Mouse (Mus musculus): ENCODE data around the gene Plppr1. TPM values are rescaled to one million over a fixed set of nuclear protein-coding genes. Genes with fewer than 3 reads are reported as not detected.

Plppr1 gene
- polyA plus RNA-seq (2014; fragmentation: Nextera tagmentation; extraction: Ambion mirVana) = 41.7 and 52.0 TPM in 2 replicates

DNA sequence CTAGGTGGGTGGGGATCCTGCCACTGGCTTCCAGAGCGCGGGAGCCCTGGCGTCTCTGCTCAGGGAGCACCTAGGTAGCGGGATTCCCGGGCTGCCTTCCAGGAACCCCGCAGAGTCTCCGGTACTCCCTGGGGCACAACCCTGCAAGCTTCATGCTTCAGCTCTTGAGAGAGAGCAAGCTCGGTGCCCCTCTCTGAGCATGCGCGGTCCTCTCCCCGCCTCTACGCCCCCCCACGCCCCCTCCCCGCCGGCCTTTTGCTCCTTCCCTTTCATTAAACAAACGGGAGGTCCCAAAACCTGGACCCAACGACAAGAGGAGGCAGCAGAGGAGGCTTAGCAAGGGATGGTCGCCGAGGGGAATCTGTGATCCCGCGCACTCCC, at the start of gene Plppr1:
Gene Plppr1, plus strand, starts transcription at position 253 of the 381 bp plus-strand sequence.
- under 1% methylated on average over 19 of the region's 21 CpGs for WGBS
- no peaks in the 10 kb centered on the region for H3K27me3 ChIP-seq (replicated peaks; ENCODE audit: control insufficient read depth, insufficient read depth, low read length)
- H3K4me3 ChIP-seq (ENCODE audit: low read depth, low read length) = peak within 1 kb of the TSS; percentile 79
- no peaks in the 10 kb centered on the region for H3K36me3 ChIP-seq (ENCODE audit: control insufficient read depth, insufficient read depth, low read length)
- H3K9me3 ChIP-seq (replicated peaks; ENCODE audit: control insufficient read depth, low read length) = no peaks in the 10 kb centered on the region
- H3K4me2 ChIP-seq (ENCODE audit: low read length) = peak within 1 kb of the TSS; percentile 76
- peak; percentile 87 for DNase-seq (ENCODE audit: low spot score)
- peak; percentile 89 for ATAC-seq
- peak within 1 kb of the TSS; percentile 92 for H3K27ac ChIP-seq (ENCODE audit: low read depth, low read length)
- peaks cover 20% of the 10 kb centered on the region for H3K4me1 ChIP-seq (ENCODE audit: control insufficient read depth, insufficient read depth, low read length)
- H3K9ac ChIP-seq (ENCODE audit: low read length) = peak within 1 kb of the TSS; percentile 90

DNA sequence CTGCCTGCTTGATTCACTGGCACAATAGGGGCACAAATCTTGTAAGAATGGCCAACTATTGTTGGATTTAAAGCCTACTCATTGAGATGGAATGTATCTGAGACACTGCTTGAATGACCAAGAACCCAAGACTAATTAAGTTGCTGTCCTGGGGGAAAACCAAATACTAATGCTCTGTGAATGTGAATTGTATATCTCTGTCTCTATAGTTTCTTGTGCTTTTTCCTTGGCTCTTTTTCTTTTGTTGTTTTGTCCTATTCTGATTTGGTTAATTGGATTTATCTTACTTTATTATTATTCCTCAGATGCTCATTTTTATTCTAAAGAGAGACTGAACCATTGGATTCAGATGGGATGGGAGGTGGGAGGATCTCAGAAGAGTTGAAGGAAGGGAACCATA, 42.4 kb upstream of the Plppr1 start:
- H3K4me1 ChIP-seq (ENCODE audit: control insufficient read depth, insufficient read depth, low read length) = no peaks in the 10 kb centered on the region
- H3K9me3 ChIP-seq (replicated peaks; ENCODE audit: control insufficient read depth, low read length) = no peaks in the 10 kb centered on the region
- DNase-seq (ENCODE audit: low spot score) (no peak), ATAC-seq (no peak)
- H3K9ac ChIP-seq (ENCODE audit: low read length) = no peak overlapping the region
- H3K36me3 ChIP-seq (ENCODE audit: control insufficient read depth, insufficient read depth, low read length) = no peaks in the 10 kb centered on the region
- no peak overlapping the region for H3K4me3 ChIP-seq (ENCODE audit: low read depth, low read length)
- no peak overlapping the region for H3K27ac ChIP-seq (ENCODE audit: low read depth, low read length)
- no peaks in the 10 kb centered on the region for H3K27me3 ChIP-seq (replicated peaks; ENCODE audit: control insufficient read depth, insufficient read depth, low read length)
- no peak overlapping the region for H3K4me2 ChIP-seq (ENCODE audit: low read length)

DNA sequence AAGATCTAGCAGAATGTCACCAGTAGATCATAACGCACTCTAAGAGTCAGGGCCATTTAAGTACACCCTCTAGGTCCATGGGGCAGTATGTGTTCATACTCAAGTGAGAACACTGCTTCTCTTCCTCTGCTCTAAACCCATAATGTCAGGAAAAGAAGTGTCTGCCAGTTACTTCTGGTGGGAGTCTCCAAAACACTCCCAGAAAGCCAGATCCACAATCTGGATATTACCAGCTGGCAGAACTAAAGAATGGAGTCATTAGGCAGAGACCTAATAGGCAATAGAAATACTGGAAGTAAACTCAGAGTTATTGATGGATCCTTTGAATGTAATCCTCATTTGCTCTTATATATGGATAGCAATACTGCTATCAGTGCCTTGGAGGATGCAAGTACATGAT, 35.9 kb upstream of the Plppr1 start:
- ATAC-seq (no peak), DNase-seq (ENCODE audit: low spot score) (peak; percentile 11)
- no peaks in the 10 kb centered on the region for H3K36me3 ChIP-seq (ENCODE audit: control insufficient read depth, insufficient read depth, low read length)
- 91% methylated on average over 1 of the region's 1 CpGs for WGBS
- H3K4me2 ChIP-seq (ENCODE audit: low read length) = no peak overlapping the region
- H3K4me1 ChIP-seq (ENCODE audit: control insufficient read depth, insufficient read depth, low read length) = no peaks in the 10 kb centered on the region
- no peaks in the 10 kb centered on the region for H3K27me3 ChIP-seq (replicated peaks; ENCODE audit: control insufficient read depth, insufficient read depth, low read length)
- no peak overlapping the region for H3K27ac ChIP-seq (ENCODE audit: low read depth, low read length)
- no peaks in the 10 kb centered on the region for H3K9me3 ChIP-seq (replicated peaks; ENCODE audit: control insufficient read depth, low read length)
- no peak overlapping the region for H3K4me3 ChIP-seq (ENCODE audit: low read depth, low read length)
- H3K9ac ChIP-seq (ENCODE audit: low read length) = no peak overlapping the region

DNA sequence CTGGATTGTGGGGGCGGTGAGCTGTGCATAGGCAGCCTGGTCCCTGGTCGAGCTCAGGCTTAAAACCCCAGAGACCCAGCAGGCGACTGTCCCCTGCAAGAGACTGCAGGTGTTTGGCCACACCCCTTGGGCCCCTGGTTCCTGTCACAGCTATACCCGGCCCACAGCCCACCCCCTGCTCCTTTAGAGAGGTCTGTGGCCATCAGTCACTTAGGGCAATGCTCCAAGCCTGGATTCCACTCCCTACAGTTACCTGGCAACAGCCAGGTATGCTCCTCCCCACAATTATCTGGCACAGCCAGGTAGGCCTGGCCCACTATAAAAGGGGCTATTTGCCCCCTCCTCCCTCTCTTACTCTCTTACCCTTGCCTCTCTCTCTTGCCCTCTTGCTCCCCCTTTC, 20.8 kb upstream of the Plppr1 start:
- H3K4me3 ChIP-seq (ENCODE audit: low read depth, low read length) = no peak overlapping the region
- WGBS = 55% methylated on average over 4 of the region's 4 CpGs
- H3K27ac ChIP-seq (ENCODE audit: low read depth, low read length) = no peak overlapping the region
- H3K9ac ChIP-seq (ENCODE audit: low read length) = no peak overlapping the region
- peaks cover 3% of the 10 kb centered on the region; the same call in 1 of the 2 replicates for H3K4me1 ChIP-seq (ENCODE audit: control insufficient read depth, insufficient read depth, low read length)
- no peaks in the 10 kb centered on the region for H3K27me3 ChIP-seq (replicated peaks; ENCODE audit: control insufficient read depth, insufficient read depth, low read length)
- no peak overlapping the region for H3K4me2 ChIP-seq (ENCODE audit: low read length)
- ATAC-seq (no peak), DNase-seq (ENCODE audit: low spot score) (no peak)
- H3K9me3 ChIP-seq (replicated peaks; ENCODE audit: control insufficient read depth, low read length) = no peaks in the 10 kb centered on the region
- H3K36me3 ChIP-seq (ENCODE audit: control insufficient read depth, insufficient read depth, low read length) = no peaks in the 10 kb centered on the region

DNA sequence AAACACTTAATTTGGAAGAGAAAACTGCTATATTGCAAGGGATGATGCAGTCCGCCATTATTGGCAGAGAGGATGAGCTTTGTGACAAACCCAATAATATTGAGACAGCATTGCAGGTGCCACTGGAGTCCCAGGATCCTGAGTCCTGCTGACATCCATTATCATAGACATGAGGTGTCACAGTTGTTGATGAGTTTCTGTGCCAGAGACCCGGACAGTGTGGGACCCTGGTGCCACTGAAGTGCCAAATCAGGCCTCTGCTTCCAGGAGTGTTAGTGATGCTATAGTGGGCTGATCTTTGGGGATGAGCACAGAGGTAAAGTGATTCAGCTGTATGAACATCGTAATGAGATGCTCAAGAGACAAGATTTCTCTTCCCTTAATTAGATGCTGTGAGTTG, 19.2 kb upstream of the Plppr1 start:
- H3K4me1 ChIP-seq (ENCODE audit: control insufficient read depth, insufficient read depth, low read length) = peaks cover 3% of the 10 kb centered on the region; the same call in 1 of the 2 replicates
- no peaks in the 10 kb centered on the region for H3K9me3 ChIP-seq (replicated peaks; ENCODE audit: control insufficient read depth, low read length)
- H3K9ac ChIP-seq (ENCODE audit: low read length) = no peak overlapping the region
- no peak overlapping the region for H3K27ac ChIP-seq (ENCODE audit: low read depth, low read length)
- H3K36me3 ChIP-seq (ENCODE audit: control insufficient read depth, insufficient read depth, low read length) = no peaks in the 10 kb centered on the region
- no peaks in the 10 kb centered on the region for H3K27me3 ChIP-seq (replicated peaks; ENCODE audit: control insufficient read depth, insufficient read depth, low read length)
- no peak overlapping the region for H3K4me3 ChIP-seq (ENCODE audit: low read depth, low read length)
- no peak overlapping the region for H3K4me2 ChIP-seq (ENCODE audit: low read length)
- DNase-seq (ENCODE audit: low spot score) (no peak), ATAC-seq (no peak)
- 71% methylated on average over 3 of the region's 3 CpGs for WGBS

- no peak overlapping the region for H3K4me3 ChIP-seq (ENCODE audit: low read depth, low read length)
- H3K27ac ChIP-seq (ENCODE audit: low read depth, low read length) = no peak overlapping the region
- no peaks in the 10 kb centered on the region for H3K36me3 ChIP-seq (ENCODE audit: control insufficient read depth, insufficient read depth, low read length)
- H3K27me3 ChIP-seq (replicated peaks; ENCODE audit: control insufficient read depth, insufficient read depth, low read length) = no peaks in the 10 kb centered on the region
- H3K9ac ChIP-seq (ENCODE audit: low read length) = no peak overlapping the region
- WGBS = 46% methylated on average over 1 of the region's 1 CpGs
- H3K4me1 ChIP-seq (ENCODE audit: control insufficient read depth, insufficient read depth, low read length) = peaks cover 3% of the 10 kb centered on the region; the same call in 1 of the 2 replicates
- ATAC-seq (peak; percentile 88), DNase-seq (ENCODE audit: low spot score) (peak; percentile 74)
- H3K9me3 ChIP-seq (replicated peaks; ENCODE audit: control insufficient read depth, low read length) = no peaks in the 10 kb centered on the region
- H3K4me2 ChIP-seq (ENCODE audit: low read length) = no peak overlapping the region
Measured at GRCm38 (mm10) chr4:49041655-49042054, 17.4 kb upstream of the Plppr1 start.

DNA sequence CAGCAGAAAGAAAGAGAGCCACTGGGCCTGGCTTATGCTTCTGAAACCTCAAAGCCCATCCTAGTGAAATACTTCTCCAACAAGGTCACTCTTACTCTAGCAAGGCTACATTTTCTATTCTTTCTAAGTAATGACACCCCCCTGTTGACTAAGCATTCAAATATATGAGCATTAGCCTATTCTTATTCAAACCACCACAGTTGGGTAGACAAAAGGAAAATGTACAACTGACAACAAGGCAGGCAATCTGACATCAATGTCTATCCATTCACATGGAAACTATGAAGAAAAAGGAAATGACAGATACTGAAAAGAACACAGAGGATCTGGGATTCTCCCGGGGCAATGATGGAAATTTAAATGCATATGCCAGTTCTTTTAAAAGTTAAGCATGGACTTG, 8.4 kb upstream of the Plppr1 start:
- Histone ChIP-seq H3K36me3 (ENCODE audit: control insufficient read depth, insufficient read depth, low read length) (no peaks in the 10 kb centered on the region), H3K4me1 (ENCODE audit: control insufficient read depth, insufficient read depth, low read length) (no peaks in the 10 kb centered on the region), H3K9ac (ENCODE audit: low read length) (no peak overlapping the region), H3K4me2 (ENCODE audit: low read length) (no peak overlapping the region), H3K9me3 (replicated peaks; ENCODE audit: control insufficient read depth, low read length) (no peaks in the 10 kb centered on the region), H3K27ac (ENCODE audit: low read depth, low read length) (no peak overlapping the region), H3K4me3 (ENCODE audit: low read depth, low read length) (no peak overlapping the region), H3K27me3 (replicated peaks; ENCODE audit: control insufficient read depth, insufficient read depth, low read length) (no peaks in the 10 kb centered on the region)
- whole genome bisulfite sequencing = 76% methylated on average over 1 of the region's 1 CpGs
- DNase-seq (ENCODE audit: low spot score) (no peak), ATAC-seq (no peak)

DNA sequence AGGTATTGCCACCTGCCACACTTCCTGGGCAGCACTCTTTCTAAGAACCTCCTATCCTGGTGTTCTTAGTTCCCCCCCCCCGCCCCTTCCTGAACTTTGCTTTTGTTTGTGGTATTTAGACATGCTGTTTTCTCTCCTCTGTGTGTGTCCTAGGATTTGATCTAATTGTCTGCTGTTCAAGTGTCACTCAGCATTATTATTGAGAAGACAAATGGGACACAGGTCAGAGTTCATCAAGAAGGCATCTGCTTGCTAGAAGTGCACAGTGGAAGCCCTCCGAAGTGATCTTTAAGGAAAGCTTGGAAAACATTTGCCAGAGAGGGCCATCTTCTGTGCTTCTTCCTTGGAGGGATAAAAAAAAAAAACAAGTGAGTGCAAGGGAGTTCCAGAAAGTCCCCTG, 1.2 kb upstream of the Plppr1 start:
- no peaks in the 10 kb centered on the region for H3K27me3 ChIP-seq (replicated peaks; ENCODE audit: control insufficient read depth, insufficient read depth, low read length)
- ATAC-seq = no peak
- H3K27ac ChIP-seq (ENCODE audit: low read depth, low read length) = no peak overlapping the region
- peak overlapping the region; percentile 76; the same call in 1 of the 2 replicates for H3K4me2 ChIP-seq (ENCODE audit: low read length)
- H3K9ac ChIP-seq (ENCODE audit: low read length) = no peak overlapping the region
- no peaks in the 10 kb centered on the region for H3K9me3 ChIP-seq (replicated peaks; ENCODE audit: control insufficient read depth, low read length)
- 22% methylated on average over 2 of the region's 2 CpGs for WGBS
- H3K36me3 ChIP-seq (ENCODE audit: control insufficient read depth, insufficient read depth, low read length) = no peaks in the 10 kb centered on the region
- no peak for DNase-seq (ENCODE audit: low spot score)
- peaks cover 20% of the 10 kb centered on the region for H3K4me1 ChIP-seq (ENCODE audit: control insufficient read depth, insufficient read depth, low read length)
- no peak overlapping the region for H3K4me3 ChIP-seq (ENCODE audit: low read depth, low read length)

DNA sequence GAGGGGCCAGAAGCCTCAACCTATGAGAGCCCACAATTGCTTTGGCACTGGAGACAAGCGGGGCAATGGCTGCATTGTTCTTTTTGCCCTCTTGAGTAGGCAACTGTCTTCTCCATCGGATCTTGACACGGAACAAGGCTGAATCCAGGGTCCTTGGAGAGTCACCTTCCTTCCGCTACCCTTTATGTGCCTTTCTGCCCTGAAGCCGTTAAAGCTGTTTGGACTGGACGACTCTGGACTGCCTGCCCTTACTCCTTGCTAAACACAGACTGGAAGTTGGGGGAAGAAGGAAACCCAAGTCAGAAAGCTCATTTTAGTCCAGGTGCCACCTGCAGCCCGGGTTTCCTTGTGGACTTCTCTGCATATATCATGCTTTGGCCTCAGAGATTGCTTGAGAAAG, 516 bp upstream of the Plppr1 start:
- Histone ChIP-seq H3K9ac (ENCODE audit: low read length) (peak overlapping the region; percentile 90), H3K4me3 (ENCODE audit: low read depth, low read length) (peak overlapping the region; percentile 79), H3K4me1 (ENCODE audit: control insufficient read depth, insufficient read depth, low read length) (peaks cover 20% of the 10 kb centered on the region), H3K36me3 (ENCODE audit: control insufficient read depth, insufficient read depth, low read length) (no peaks in the 10 kb centered on the region), H3K27me3 (replicated peaks; ENCODE audit: control insufficient read depth, insufficient read depth, low read length) (no peaks in the 10 kb centered on the region), H3K4me2 (ENCODE audit: low read length) (peak overlapping the region; percentile 76), H3K9me3 (replicated peaks; ENCODE audit: control insufficient read depth, low read length) (no peaks in the 10 kb centered on the region), H3K27ac (ENCODE audit: low read depth, low read length) (peak overlapping the region; percentile 92; the same call in 1 of the 2 replicates)
- ATAC-seq (peak; percentile 13), DNase-seq (ENCODE audit: low spot score) (no peak)
- 3% methylated on average over 7 of the region's 7 CpGs for WGBS
